Mouse (Mus musculus) ovary, postnatal 10 days (tissue): ENCODE measurements around the gene S100a16.

ENCODE experiments used
- DNase-seq: peaks from one replicate; pipeline ENCODE4 v3.0.0; 2022; ENCODE audit warnings: low spot score

Gene S100a16

DNA sequence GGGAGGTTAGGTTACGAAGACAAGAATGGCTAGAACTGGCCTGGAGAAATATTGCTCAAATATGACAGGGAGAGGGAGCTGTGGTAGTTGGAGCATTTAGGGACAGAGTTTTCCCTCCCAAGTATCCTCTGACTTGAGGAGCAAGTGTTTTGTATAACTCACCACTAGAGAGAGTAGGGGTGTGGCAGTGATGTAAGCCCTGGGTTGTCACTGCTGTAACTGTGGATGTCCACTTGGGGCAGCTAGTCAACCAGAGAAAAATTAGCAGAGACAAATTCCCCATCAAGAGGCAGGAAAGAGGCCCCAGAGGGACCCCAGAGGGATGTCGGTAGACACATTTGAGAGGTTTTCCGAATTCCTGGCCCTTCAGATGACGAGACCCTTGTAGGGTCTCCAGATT, 11.6 kb upstream of the S100a16 start:
- no peak for DNase-seq

DNA sequence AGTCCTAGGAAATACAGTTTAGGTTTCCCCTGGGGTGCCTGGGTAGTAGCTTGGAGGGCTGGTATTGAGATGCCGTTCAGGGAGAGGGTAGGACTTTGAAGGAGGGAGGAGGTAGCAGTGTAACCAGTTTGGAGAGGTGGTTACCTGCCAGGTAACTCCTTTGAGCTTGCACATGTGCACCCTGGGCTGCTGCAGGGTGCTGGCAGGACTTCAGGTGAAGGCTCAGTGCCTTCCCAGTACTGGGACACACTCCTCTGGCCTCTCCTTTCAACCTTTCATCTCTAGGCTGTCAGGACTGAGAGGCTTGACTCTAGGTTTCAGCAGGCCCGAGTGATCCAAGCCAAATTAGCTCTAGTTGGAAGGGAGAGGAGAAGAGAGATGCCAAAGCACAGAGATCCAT, 11.0 kb upstream of the S100a16 start:
- no peak for DNase-seq

DNA sequence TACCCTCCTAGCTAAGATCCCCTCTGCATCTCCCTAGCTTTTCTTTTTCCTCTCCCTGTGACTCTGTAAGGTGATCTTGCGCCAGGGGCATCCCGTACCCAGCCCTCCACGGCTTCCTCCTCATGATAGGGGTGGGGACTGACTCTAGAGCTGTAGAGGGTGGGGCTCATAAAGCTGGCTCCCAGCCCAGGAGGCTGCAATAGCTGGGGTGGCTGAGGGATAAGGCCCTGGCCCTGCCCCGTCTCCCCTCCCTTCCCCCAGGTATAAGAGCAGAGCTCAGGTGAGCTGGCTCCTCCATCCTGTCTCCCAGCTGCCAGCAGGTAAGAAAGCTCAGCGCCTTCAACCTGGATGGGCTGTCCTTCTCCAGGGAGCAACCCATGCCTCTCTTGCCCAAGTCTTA, 10.5 kb upstream of the S100a16 start, which contains the start of gene S100a14:
TSS of gene S100a14 (plus strand) at position 277 of the 400 bp plus-strand sequence.
- DNase-seq: no peak

DNA sequence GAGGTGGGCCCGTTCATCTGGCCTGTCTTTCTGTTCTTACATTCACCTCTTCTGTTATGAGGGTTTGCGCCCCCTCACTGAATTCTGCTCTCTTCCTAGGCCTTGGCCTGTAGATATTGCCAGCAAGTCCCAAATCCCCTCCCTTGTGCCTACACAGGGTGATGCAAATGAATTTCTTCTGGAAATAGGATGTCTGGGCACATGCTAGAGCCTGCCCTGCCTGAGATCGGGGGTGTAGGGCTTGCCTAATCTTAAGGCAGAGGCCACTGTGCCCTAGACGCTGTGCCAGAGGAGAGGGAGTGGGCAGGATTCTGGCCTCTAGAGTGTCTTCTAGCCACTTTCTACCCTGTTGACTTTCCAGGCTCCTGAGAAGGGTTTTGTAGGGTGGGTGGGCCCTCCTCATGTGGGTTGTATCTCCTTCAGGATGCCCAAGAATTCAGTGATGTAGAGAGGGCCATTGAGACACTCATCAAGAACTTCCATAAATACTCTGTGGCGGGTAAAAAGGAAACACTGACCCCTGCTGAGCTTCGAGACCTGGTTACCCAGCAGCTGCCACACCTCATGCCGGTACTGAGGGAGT, 9.7 kb upstream of the S100a16 start:
- DNase-seq: no peak

DNA sequence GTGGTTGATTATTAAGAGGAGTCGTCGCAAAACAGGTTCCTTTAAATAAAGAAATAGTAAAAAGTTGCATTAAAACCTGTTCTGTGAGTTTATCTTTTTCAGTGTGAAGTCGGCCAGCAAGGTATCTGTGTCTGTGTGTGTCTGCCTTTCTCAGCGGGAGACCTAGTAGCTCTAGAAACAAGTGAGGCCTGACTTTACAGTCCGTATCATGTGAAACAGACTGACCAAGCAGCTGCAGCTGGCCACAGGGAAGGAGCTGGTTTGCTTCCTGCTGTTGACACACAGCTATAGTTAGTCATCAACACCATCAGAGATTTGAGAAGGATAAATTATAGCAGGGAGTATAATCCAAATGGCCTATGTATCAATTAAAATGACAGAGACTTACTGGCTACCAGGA, 5.3 kb upstream of the S100a16 start:
- no peak for DNase-seq

DNA sequence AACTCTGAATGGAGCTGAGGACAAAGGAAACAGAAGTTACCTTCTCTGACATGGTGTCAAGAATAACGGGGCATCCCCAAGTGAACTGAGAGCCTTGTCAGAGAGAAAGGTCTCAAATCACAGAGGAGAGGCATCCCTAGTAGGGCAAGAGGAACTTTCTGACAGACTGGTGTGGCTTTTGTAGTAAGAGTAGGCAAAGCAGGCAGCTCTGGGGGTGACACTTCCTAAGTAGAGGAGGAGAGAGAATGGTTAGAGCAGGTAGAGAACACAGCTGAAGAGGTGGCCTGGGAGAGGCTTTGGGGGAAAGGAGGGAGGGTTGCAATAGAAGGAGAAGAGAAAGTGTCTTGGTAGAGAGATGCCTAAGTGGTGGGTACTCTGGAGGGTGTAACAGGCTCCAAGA, 1.6 kb upstream of the S100a16 start:
- no peak for DNase-seq

DNA sequence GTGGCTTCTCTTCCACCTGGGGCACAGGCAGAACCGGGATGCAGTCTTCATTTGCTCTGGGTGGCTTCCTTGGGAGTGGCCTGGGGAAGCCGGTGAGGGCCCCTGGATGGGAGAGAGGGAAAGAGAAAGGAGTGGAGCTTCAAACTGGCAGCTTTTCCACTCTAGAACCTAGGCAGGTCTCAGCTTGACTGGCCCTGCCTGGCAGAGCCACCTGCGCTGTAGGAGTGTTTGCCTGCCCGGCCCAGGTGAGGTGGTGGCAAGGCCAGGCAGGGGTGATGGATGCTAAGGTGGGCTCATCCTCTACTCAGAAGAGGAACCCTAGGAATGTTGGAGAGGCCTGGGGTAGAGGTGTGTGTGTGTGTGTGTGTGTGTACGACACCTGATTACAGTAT, 847 bp downstream of the S100a16 start:
- DNase-seq: no peak

DNA sequence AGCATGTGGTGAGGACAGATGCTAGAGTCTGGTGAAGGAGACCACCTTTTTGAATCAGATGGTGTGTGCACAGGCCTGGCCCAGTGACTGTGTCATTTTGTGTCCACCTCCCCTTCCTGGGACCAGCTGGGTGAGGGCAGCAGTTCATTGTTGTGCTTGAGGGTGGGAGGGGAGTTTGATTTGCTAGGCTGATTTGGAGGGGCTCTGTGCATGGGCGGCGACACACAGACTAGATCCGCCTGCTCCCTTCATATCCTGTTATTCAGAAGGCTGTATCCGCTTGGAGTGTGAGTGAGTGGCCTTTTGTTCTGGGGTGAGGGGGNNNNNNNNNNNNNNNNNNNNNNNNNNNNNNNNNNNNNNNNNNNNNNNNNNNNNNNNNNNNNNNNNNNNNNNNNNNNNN, 3.9 kb downstream of the S100a16 start:
- no peak for DNase-seq

DNA sequence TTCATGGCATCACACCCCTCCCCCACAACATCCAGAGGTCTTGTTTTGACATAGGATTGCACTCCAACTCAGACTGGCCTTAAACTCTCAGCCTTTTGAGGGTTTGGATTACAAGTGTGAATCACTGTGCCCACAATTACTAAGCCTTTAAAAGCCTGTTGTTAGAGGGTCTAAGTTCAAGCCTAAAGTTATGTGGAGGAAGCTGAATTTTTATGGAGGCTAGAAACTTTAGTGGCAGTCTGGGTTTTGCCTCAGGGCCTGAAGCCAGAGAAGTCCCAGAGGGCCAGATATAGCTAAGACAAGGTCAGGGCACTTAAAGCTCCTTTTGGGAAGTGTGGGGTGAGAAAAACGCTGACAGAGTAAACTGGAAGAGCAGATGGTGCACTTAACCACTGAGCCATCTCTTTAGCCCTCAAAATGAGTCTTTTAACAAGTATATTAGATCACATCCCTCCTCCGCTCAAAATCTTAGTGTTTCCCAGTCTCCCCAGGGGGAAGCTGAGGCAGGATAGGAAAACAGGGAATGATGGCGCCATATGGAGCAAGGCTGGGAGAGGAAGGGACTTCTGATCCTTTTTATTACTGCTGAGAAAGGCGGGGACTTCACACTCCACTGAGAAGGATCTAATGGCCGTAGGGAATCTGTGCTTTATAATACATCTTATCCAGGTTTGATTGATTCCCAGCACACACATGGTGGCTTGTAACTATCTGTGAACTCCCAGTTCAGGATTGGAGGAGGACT, 12.8 kb downstream of the S100a16 start:
- DNase-seq: no peak

DNA sequence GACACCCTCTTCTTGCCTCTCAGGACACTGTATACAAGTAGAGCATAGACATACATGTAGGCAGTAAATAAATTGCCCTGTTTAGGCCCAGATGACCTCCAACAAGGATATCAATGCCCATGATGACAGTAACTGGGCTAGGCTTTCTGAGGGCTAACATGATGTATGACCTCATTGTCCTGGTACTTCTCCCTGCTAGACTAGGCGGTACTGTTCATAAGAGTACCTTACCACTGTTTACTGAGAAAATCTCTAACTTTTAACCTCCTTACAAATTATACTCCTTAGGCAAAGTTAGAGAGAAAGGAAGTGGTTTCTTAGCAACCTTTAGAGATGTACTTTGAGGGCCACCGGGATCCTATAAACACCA, 13.4 kb downstream of the S100a16 start:
- DNase-seq: no peak

DNA sequence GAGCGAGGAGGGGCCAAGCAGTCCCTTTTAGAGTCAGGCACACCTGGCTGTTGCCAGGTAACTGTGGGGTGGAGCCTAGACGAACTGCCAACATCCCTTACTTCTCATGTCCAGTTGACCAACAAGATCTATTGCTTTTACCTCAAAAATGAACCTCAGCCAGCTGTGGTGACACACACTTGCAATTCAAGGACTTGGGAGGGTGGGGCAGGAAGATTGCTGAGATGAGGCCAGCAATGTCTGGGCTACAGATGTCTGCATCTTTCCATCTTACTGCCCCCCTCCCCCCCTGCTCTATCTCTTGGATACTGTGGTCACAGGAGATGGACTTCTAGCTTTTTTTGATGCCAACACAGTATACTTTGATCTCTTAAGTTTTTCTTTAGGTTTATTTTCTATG, 15.2 kb downstream of the S100a16 start:
- DNase-seq: no peak

DNA sequence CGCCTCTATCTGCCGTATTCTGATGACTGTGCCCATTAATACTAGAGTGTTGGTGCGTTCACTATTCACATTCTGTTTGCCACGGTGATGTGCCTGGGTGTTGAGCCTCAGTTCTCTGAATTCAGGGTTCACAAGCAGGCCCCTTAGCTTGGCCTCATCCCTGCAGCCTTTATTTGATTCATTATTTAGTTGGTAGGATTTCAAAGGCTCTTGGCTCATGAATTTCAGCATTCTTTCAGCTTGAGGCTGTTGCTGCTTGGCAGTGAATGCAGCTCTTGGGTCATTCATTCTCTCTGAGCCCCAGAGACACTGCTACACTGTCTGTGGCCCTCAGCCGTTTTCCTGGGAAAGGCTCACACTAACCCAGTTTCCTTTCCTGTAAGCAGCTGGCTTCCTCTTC, 18.9 kb downstream of the S100a16 start:
- DNase-seq: no peak

DNA sequence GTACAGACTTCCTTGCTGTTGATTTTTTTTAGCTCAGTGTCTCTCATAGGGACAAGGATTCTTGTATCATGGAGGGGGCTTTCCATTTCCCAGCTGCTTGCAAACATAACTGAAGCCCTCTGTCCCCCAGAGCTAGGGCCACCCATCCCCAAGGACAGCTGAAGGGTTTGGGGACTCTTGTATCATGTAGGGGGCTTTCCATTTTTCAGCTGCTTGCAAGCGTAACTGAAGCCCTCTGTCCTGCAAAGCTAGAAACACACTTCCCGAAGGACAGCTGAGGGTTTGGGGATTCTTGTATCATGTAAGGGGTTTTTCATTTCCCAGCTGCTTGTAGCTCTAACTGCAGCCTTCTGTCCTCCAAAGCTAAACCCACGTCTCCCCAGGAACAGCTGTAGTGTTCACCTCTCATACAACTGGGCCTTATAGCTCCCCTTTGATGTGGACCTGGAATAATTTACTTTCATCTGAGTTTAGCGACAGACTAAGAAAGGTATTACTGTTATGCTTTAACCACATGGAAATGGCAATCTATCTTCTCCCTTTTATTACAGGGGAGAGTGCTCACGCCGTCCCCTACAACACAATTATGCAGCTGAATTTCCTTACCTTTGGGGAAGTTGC, 23.1 kb downstream of the S100a16 start, which contains the start of gene S100a3:
TSS of gene S100a3 (plus strand) at position 571 of the 621 bp plus-strand sequence.
- no peak for DNase-seq

DNA sequence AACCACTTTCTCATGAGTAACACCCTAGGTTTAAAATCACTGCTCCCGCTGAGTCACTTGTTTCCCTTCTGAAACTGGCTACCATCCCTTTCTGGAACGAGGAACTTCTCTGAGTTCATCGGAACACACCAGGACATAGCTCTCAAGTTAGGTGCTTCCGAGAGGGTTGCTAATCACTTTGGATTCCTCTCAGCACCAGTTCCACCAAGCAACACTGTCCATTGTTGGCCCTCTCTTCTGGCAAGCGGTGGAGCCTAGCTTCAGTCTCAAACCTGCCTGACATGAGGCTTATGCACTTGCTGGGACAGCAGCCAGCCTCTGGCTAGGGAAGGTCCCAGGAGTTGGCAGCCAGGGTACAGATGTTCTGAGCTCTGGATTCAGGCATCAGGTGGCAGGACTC, 37.6 kb downstream of the S100a16 start:
- no peak for DNase-seq

DNA sequence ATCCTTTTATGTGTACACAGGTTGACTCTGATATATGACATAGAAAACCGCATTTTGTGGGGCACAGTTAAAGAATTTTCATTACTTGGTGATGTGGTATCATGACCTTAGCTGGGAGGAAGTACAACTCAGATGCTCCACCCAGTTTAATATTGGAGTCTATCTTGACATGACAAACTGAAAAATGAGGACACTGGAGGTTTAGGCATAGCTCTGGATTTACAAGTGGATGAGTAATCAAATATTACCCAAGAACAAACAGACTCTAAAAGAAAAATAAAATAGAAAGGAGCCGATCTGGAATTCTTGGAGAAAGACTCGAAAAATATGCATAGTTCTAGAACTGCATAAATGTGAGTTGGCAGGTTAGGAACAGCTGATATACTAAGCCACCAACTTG, 38.3 kb downstream of the S100a16 start:
- no peak for DNase-seq

DNA sequence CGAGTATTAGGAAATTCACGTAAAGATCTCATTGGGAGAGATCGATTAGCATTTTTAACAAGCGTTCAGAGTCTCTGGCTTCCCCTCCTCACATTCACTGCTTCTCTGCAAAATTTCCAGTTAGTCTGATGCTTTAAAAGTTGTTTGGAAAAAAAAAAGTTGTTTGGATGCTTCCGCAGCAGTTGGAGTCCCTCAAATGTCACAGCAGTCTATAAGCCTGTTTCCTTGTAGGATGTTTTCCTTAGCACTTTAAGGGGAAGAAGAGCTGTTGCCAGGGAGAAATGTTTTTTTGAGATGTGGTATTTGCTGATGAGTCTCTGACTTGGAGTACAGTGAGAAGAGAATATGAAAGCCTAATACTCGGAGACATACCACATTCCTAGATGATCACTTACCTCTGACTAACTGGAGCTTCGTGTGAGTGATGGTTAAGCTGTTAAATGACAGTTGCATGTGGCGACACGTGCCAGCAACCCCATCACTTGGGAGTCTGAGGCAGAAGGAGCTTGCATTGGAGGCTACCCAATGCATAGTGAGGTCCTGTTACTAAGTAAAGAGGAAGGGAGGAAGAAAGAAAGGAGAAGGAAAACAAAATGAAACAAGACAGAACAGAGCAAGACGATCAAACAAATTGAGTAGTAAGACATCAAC, 39.4 kb downstream of the S100a16 start:
- no peak for DNase-seq

DNA sequence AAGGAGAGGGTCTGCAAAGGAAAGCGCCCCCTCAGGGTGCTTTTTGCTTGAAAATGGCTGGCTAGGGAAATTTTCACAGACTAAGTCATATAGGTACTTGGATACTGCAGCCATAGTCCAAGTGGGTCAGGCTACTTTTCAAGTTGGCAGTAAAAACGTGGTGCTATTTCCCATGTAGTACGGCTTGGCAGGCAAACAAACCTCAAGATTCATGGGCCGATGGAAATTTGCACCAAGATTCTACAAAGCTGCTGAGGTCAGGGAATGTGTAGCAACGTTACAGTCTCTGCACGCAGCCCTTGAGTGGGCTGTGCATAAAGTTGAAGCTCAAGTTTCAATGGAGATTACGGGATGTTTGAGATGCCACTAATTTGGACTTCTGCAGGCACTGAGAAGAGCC, 42.4 kb downstream of the S100a16 start:
- DNase-seq: no peak

DNA sequence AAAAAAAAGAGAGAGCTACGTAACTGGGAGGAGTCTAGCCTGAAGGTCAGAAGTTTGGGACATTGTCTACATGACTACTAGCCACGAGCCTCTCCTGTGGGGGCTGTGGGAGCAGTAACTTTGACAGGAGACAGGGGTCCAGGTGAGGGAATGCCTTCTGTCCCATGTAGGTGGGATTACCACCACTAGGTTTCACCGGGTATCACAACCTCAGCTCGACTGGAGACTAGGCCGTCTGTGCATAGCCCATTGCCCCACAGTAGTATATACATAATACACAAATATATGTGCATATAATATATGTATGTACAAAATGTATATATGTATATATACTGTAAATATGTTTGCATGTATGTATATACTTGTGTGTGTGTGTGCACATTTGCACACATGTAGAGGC, 44.1 kb downstream of the S100a16 start:
- DNase-seq: no peak

DNA sequence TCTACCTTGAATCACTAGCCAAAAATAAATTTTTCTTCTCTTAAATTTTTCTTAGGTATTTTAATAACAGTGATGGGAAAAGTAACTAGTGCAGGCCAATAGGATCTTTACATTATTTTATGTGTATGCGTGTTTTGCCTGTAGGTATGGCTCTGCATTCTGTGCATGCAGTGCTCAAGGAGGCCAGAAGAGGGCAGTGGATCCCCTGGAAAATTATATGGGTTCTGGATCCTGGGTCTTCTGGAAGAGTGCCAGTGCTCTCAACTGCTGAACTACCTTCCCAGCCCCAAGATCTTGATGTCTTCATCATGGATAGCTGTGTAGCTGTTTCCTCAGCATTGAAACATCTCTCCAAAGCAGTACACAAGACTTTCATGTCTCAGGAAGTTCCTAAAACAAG, 45.1 kb downstream of the S100a16 start:
- no peak for DNase-seq

DNA sequence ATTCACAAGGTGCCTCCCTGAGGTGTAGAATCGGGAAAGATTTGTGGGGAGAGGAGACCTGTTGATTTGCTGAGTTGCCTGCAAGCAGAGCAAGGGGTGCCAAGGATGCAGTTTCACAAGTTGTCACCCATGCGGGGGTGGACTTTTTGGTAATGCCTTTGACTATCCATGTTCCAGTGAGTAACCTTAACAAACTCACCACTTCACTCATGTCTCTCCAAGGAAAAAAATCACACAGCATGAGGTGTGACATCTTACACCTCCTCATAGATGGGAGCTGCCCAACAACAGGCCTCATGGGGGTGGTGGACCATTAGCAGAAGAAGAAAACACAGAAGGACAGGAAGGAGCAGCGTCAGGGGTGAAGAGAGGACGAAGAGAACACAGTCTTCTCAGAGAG, 45.5 kb downstream of the S100a16 start:
- DNase-seq: no peak

DNA sequence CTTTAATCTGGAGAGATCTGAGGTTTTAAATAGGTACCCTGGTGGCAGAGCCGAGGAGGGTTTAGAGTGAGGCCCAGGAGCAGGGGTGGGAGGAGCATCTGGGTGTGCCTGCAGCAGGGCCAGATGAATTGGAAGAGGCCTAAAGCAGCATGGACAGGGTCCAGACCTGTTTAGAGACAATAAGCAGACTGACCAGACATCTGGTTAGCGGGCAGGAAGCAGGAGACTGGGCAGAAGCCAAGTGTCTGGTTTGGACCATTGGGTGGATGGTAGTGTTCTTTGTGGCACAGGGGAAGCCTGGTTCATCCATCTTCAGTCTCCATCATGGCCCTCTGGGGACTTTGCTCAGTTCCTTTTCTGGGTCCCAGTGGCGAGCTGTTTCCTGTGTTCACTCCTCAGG, 46.8 kb downstream of the S100a16 start:
- no peak for DNase-seq

DNA sequence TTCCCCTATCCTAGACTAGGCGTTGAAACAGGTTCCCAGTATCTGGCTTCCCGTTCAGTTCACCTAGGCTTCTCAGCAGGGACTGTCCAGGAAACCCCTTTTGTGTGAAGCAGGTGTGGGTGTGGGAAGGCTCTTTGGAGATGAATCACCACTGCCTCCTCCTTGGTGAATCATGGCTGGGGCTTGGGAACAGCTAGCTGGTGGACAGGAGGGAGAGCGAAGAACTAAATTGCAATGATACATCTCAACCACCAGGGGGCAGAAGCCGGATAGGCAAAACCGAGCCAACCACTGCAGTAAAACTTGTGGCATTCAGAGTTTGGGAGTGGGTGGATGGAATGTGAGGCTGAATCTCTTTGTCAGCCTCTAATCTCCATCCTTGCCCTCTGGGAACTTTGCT, 48.5 kb downstream of the S100a16 start:
- DNase-seq: no peak

DNA sequence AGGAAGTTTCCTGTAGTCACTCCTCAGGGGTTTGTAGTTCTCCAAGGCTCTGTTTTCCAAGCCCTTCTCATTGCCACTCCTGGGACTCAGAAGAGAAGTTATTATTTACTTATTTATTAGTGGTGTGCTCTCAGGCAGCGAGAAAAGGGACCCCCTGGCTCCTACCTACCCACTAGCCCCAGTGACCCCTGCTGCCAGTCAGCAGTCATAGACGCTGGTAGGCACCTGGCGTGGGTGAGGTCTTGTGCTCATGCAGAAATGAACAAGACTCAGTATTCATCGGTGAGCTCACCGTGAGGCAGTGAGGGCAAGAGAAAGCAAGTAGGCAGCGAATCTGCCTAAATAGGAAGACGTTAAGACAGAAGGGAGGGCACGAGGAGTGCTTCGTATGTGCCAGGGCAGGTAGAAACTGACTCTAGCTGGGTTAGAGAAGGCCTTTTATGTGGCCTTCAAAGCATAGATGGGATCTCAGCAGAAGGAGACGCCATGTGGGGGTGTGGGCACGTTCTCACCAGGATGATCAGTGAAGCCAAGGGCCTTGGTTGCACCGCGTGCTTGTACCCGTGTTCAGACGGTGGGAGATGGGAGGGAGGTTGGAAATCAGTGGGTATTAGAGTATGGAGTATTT, 49.1 kb downstream of the S100a16 start:
- no peak for DNase-seq
